Mouse (Mus musculus): Measurements from ENCODE around the gene Dcun1d2. TPM values are rescaled to one million over a fixed set of nuclear protein-coding genes. Genes with fewer than 3 reads are reported as not detected.

Gene Dcun1d2
- polyA plus RNA-seq, 1 experiment from 2014 or later, result 35.4 TPM

Other genes with a start within 250 kb of the Dcun1d2 start
- gene Proz, start 227.2 kb downstream of the Dcun1d2 start, polyA plus RNA-seq (2015; fragmentation: Nextera tagmentation; extraction: Ambion mirVana), result 1.1 and 1.3 TPM in 2 replicates
- 36.8 and 41.2 TPM in 2 replicates for gene Pcid2, start 182.7 kb downstream of the Dcun1d2 start, polyA plus RNA-seq (2015; fragmentation: Nextera tagmentation; extraction: Ambion mirVana)
- gene Cul4a, start 182.5 kb downstream of the Dcun1d2 start, polyA plus RNA-seq (2015; fragmentation: Nextera tagmentation; extraction: Ambion mirVana), result 67.5 and 72.7 TPM in 2 replicates
- 318 and 342 TPM in 2 replicates for gene Lamp1, start 129.0 kb downstream of the Dcun1d2 start, polyA plus RNA-seq (2015; fragmentation: Nextera tagmentation; extraction: Ambion mirVana)
- 13.2 and 15.2 TPM in 2 replicates for gene Grtp1, start 87.5 kb downstream of the Dcun1d2 start, polyA plus RNA-seq (2015; fragmentation: Nextera tagmentation; extraction: Ambion mirVana)
- 0.59 and 0.60 TPM in 2 replicates for gene Adprhl1, start 34.0 kb downstream of the Dcun1d2 start, polyA plus RNA-seq (2015; fragmentation: Nextera tagmentation; extraction: Ambion mirVana)
- gene Tmco3, start 59 bp upstream of the Dcun1d2 start, polyA plus RNA-seq (2015; fragmentation: Nextera tagmentation; extraction: Ambion mirVana), result 50.6 and 57.2 TPM in 2 replicates
- 85.8 and 91.6 TPM in 2 replicates for gene Tfdp1, start 50.6 kb upstream of the Dcun1d2 start, polyA plus RNA-seq (2015; fragmentation: Nextera tagmentation; extraction: Ambion mirVana)
- gene Atp4b, start 108.7 kb upstream of the Dcun1d2 start, polyA plus RNA-seq (2015; fragmentation: Nextera tagmentation; extraction: Ambion mirVana), result not detected in 2 replicates
- not detected in 2 replicates for gene Grk1, start 117.0 kb upstream of the Dcun1d2 start, polyA plus RNA-seq (2015; fragmentation: Nextera tagmentation; extraction: Ambion mirVana)
- gene Tmem255b, start 147.1 kb upstream of the Dcun1d2 start, polyA plus RNA-seq (2015; fragmentation: Nextera tagmentation; extraction: Ambion mirVana), result 1.8 and 3.1 TPM in 2 replicates
- 65.1 and 67.4 TPM in 2 replicates for gene Gas6, start 206.4 kb upstream of the Dcun1d2 start, polyA plus RNA-seq (2015; fragmentation: Nextera tagmentation; extraction: Ambion mirVana)

All from hindbrain, embryonic 16.5 days (tissue).